Mouse (Mus musculus) midbrain, embryonic 14.5 days (tissue): ENCODE results near the gene Slc44a1. TPM values are rescaled to one million over a fixed set of nuclear protein-coding genes. Genes with fewer than 3 reads are reported as not detected.

ENCODE experiments used
- ATAC-seq: fragments of 200-750 bp; cut with Nextera tagmentation; 2 replicates; pipeline ENCODE4 v1.8.0; 2017; ENCODE audit warnings: moderate number of reproducible peaks, moderate library complexity; ENCODE audit not compliant: low FRiP score, low TSS enrichment
- DNase-seq: peaks from one replicate; pipeline ENCODE4 v3.0.0-alpha.2; 2015
- H3K27ac ChIP-seq: fragments of 300-500 bp; sonication (generic); replicated peaks from 2 replicates; pipeline ENCODE4 v1.5.1; 2014; ENCODE audit warnings: mild to moderate bottlenecking, low read depth, low read length, moderate library complexity
- H3K27me3 ChIP-seq: fragments of 300-500 bp; sonication (generic); 2 replicates; pipeline ENCODE4 v1.6.1; 2014; ENCODE audit warnings: low read length, control low read depth, mixed read lengths; ENCODE audit not compliant: control insufficient read depth, insufficient read depth
- H3K36me3 ChIP-seq: fragments of 300-500 bp; sonication (generic); 2 replicates; pipeline ENCODE4 v1.6.1; 2014; ENCODE audit warnings: low read length, control low read depth; ENCODE audit not compliant: control insufficient read depth, insufficient read depth
- H3K4me1 ChIP-seq: fragments of 300-500 bp; sonication (generic); 2 replicates; pipeline ENCODE4 v1.6.1; 2014; ENCODE audit warnings: mild to moderate bottlenecking, antibody characterized with exemption, low read length, control low read depth; ENCODE audit not compliant: control insufficient read depth, insufficient read depth
- H3K4me2 ChIP-seq: fragments of 300-500 bp; sonication (generic); 2 replicates; pipeline ENCODE4 v1.6.1; 2014; ENCODE audit warnings: mild to moderate bottlenecking, low read length, moderate library complexity
- H3K4me3 ChIP-seq: fragments of 300-500 bp; sonication (generic); replicated peaks from 2 replicates; pipeline ENCODE4 v1.5.1; 2014; ENCODE audit warnings: low read depth, low read length
- H3K9ac ChIP-seq: fragments of 300-500 bp; sonication (generic); replicated peaks from 2 replicates; pipeline ENCODE4 v1.6.1; 2014; ENCODE audit warnings: mild to moderate bottlenecking, low read length, moderate library complexity
- H3K9me3 ChIP-seq: fragments of 300-500 bp; sonication (generic); 2 replicates; pipeline ENCODE4 v1.6.1; 2016; ENCODE audit warnings: low read length, control low read depth, mixed read lengths; ENCODE audit not compliant: control insufficient read depth
- WGBS: fragments of 180-500 bp; shearing (Covaris S2); extraction: QIAGEN DNeasy Blood & Tissue Kit; methylation state at CpG from one replicate; pipeline ENCODE4 v1.1.7; 2014; 5-methylcytosine and 5-hydroxymethylcytosine counted together
- polyA plus RNA-seq: library from polyadenylated mRNA; unstranded; fragments of >200 nt; fragmentation: Nextera tagmentation; extraction: Ambion mirVana; gene quantifications from 2 replicates; pipeline ENCODE4 v1.2.1, GENCODE M21; 2014

The Slc44a1 gene
- polyA plus RNA-seq, 1 experiment from 2014 or later: 16.1 TPM

DNA sequence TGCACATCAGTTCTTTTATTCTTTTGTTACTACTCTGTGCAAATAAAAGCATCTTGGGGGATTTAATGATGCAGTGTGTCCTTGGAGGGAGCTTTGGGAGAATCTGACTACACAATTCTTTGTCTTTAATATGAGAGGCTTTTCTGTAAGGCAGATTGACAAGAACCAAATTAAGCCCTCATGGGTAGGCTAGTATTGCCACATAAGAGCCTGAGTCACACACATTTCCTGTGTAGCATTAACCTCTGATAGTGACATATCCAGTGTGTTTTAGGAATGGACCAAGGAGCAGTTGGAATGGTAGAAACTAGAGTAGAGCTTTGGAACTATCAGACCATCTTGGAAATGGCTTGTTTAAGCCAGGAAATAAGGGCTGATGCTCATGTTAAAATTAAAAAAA, 33.9 kb downstream of the Slc44a1 start:
- Histone ChIP-seq H3K4me2 (no peak overlapping the region), H3K9ac (no peak overlapping the region), H3K9me3 (no peaks in the 10 kb centered on the region), H3K27me3 (no peaks in the 10 kb centered on the region), H3K4me3 (no peak overlapping the region), H3K4me1 (peaks cover 8% of the 10 kb centered on the region), H3K27ac (no peak overlapping the region), H3K36me3 (no peaks in the 10 kb centered on the region)
- ATAC-seq (no peak), DNase-seq (no peak)

DNA sequence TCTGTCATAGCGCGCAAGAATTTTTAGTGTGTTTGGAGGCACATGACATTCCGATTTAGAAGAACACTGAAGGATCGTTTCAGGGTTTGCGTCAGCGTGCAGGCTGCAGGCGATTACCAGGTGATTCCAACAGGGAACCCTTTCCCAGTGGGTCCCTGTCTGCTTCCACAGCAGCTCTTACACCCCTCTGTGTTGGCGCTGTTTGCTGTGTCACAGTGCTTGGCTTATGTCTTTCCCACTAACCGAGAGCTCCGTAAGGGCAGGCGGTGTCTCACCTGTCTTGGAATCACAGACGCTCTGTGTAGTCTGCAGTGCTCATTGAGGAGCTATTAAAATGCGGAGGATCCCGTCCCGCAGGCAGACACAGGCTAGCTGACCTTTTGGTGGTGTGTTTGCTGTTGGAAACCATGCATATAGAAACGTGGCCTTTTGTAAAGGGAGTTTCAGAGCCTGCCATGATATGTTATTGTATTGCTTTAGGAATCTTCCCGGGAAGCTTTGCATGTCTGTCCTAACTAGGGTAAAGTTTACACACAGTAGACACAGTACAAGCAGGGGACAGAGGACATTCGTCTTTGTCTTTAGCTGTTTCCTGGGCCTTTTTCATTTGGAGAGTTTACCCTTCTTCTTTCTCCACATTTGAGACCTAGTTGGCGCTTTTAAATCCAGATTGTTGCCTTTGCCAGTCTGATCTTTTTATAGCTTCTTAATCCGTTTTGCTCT, 35.2 kb downstream of the Slc44a1 start:
- WGBS: 72% methylated on average over 20 of the region's 20 CpGs
- H3K9ac ChIP-seq: no peak overlapping the region

DNA sequence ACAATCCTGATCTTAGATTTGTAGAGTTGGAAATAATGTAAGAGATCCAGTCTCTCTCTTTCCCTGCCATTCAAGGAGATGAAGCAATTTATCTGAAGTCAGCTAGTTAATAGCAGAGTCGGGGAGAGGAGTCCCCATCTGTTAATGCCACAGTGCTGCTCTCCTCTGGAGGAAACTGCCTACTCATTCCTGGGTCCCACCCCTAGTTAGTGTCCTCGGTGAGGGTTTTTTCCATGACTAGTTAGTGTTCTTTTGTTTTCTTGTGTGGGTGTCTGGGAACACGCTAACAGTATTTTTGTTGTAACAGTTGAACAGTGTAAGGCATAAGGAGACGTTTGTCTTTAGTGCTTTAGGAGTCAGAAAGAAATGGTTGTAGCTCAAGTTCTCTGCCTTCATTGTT, 38.4 kb downstream of the Slc44a1 start:
- Histone ChIP-seq H3K27me3 (no peaks in the 10 kb centered on the region), H3K4me1 (peaks cover 8% of the 10 kb centered on the region), H3K9me3 (no peaks in the 10 kb centered on the region), H3K9ac (no peak overlapping the region), H3K36me3 (no peaks in the 10 kb centered on the region), H3K4me2 (no peak overlapping the region), H3K27ac (no peak overlapping the region), H3K4me3 (no peak overlapping the region)
- DNase-seq: no peak
- no peak for ATAC-seq
- 87% methylated on average over 4 of the region's 4 CpGs for WGBS

More for the DNA sequence above, 35.2 kb downstream of the Slc44a1 start:
- no peaks in the 10 kb centered on the region for H3K36me3 ChIP-seq
- no peak overlapping the region for H3K4me2 ChIP-seq
- ATAC-seq (no peak), DNase-seq (no peak)
- no peak overlapping the region for H3K4me3 ChIP-seq
- H3K4me1 ChIP-seq: peaks cover 8% of the 10 kb centered on the region
- H3K9me3 ChIP-seq: no peaks in the 10 kb centered on the region
- no peaks in the 10 kb centered on the region for H3K27me3 ChIP-seq
- 0 out of 2 replicates have a peak overlapping the region, but pooled peaks have one; percentile 27 for H3K27ac ChIP-seq

DNA sequence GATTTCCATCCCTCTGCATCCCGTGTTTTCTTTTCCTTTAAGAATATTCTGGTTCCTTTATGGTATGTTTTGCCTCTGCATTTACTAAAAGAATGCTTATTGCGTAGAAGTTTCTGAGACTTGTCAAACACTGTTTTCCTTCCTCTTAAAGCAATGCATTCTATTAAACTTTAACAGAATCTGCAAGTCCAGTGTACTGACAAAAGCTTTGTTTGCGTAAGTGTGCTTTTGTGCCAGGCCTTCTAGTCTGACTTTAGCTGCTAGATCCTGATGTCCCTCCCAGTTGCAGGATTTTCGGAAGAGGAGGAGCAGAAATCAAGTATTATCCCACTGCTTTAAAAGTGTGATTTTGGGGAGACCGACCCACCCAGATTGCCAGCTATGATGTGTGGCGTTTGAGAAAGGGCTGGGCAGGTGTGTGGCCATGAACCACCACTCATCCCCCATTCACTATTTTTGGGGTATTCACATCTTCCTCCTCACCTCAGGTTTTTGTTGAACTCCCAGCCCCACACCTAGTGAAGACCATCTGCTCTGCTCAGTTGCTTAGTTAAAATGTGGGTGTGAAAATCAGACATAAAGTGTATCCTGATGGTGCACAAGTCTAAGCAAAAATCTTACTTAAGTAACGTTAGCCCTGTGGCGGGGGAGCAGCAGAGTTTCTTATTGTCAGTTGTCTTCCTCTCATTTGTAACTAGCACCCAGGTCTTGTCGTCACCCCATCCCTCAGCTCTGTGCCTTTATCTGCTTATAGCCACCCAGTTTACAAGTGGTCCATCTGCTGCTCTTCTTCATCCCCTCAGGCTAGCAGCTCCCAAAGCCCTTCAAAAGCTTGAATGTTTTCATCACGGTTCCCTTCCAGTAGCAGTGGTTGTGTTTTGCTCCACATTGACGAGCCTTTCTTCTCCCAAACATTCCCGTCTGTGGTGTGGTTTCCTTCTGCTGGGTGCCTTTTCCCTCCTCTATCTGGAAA, 47.3 kb downstream of the Slc44a1 start:
- ATAC-seq (no peak), DNase-seq (no peak)

DNA sequence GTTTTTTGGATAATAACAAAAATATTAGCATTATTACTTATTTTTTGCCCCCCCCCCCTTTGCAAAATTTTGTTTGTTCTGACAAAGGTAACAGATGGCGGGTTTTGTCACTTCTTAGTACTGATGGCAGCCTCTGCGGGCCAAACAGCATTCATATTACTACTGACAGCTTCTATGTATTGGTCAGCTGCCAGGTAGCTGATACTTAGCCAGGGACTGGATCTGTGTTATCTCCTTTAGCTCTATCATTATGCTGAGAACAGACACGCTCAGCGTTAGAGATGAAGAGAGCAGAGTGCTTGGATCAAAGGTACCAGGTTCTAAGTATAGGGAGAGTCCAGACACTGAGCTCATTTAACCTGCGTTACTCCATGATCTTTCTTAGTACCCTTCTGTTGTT, 48.6 kb downstream of the Slc44a1 start:
- ATAC-seq (no peak), DNase-seq (no peak)
- Histone ChIP-seq H3K4me2 (no peak overlapping the region), H3K36me3 (no peaks in the 10 kb centered on the region), H3K4me3 (no peak overlapping the region), H3K4me1 (0 out of 2 replicates have a peak, but pooled peaks cover 4% of the 10 kb centered on the region), H3K9me3 (no peaks in the 10 kb centered on the region), H3K27ac (no peak overlapping the region), H3K9ac (no peak overlapping the region), H3K27me3 (no peaks in the 10 kb centered on the region)
- WGBS: 91% methylated on average over 5 of the region's 5 CpGs

More for the DNA sequence above, 47.3 kb downstream of the Slc44a1 start:
- Histone ChIP-seq H3K4me1 (0 out of 2 replicates have a peak, but pooled peaks cover 4% of the 10 kb centered on the region), H3K36me3 (no peaks in the 10 kb centered on the region), H3K9ac (no peak overlapping the region), H3K9me3 (no peaks in the 10 kb centered on the region), H3K27ac (no peak overlapping the region), H3K4me2 (no peak overlapping the region), H3K4me3 (no peak overlapping the region), H3K27me3 (no peaks in the 10 kb centered on the region)
- 80% methylated on average over 12 of the region's 12 CpGs for WGBS

DNA sequence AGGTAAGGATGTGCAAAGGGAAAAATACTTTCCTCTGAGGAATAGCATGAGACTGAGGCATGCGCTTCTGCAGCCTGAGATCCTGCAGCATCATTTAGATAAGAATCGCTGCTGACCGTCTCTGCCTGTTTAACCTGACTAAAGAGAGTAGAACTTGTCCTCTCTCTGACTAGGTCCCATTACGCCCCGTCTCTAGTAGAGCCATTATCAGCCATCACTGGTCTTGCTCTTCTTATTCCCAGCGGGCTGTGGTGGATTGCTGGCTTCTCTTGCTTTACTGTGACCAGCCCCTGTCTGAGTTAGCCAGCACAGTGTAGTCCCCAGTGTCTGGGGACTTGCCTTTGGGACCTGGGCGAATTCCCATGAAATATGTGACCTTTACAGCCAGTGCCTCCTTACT, 50.2 kb downstream of the Slc44a1 start:
- Histone ChIP-seq H3K4me2 (no peak overlapping the region), H3K9me3 (no peaks in the 10 kb centered on the region), H3K4me3 (no peak overlapping the region), H3K36me3 (no peaks in the 10 kb centered on the region), H3K4me1 (0 out of 2 replicates have a peak, but pooled peaks cover 11% of the 10 kb centered on the region), H3K27ac (no peak overlapping the region), H3K9ac (no peak overlapping the region), H3K27me3 (no peaks in the 10 kb centered on the region)
- ATAC-seq (no peak), DNase-seq (no peak)
- 94% methylated on average over 7 of the region's 7 CpGs for WGBS

DNA sequence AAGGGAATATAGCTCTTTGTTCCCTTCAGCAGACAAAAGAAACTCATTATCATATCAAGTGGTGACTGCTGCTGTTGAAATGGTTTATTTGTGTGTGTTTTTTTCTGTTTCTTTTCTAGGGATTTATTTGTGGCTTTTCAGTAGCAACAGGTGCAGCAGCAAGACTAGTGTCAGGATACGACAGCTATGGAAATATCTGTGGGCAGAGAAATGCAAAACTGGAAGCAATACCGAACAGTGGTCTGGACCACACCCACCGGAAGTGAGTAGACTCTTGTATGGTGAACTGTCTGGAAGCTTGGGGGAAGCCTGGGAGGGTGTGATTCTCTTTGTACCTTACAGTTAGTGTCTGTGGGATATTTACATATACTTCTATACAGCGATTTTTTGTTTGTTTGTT, 51.1 kb downstream of the Slc44a1 start:
- 39% methylated on average over 4 of the region's 4 CpGs for WGBS
- Histone ChIP-seq H3K27ac (no peak overlapping the region), H3K4me2 (no peak overlapping the region), H3K9ac (no peak overlapping the region), H3K36me3 (no peaks in the 10 kb centered on the region), H3K4me1 (0 out of 2 replicates have a peak, but pooled peaks cover 16% of the 10 kb centered on the region), H3K9me3 (no peaks in the 10 kb centered on the region), H3K4me3 (no peak overlapping the region), H3K27me3 (no peaks in the 10 kb centered on the region)
- ATAC-seq (no peak), DNase-seq (no peak)

DNA sequence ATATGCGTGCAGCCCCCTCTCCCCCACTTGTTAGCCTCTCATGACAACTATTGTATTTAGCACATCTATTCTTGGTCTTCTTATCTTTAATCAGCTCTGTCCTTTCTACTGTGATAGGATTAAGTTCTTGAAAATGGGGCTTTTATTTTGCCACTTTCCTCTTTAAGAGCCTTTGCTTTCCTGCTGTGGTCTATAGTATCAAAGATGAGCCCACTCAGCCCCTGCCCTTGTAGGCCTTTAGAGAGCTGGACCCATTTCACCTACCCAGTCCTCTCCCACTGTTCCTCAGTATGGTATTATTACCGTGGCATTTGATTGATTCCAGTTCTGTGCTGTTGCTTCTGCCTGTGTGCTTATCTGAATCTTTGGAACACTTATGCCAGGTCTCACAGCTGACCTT, 55.4 kb downstream of the Slc44a1 start:
- ATAC-seq (no peak; the same call in 1 of the 2 replicates), DNase-seq (no peak)
- no peaks in the 10 kb centered on the region for H3K9me3 ChIP-seq

More for the DNA sequence above, 55.4 kb downstream of the Slc44a1 start:
- Histone ChIP-seq H3K4me3 (no peak overlapping the region), H3K4me2 (no peak overlapping the region), H3K27me3 (no peaks in the 10 kb centered on the region), H3K36me3 (no peaks in the 10 kb centered on the region), H3K4me1 (0 out of 2 replicates have a peak, but pooled peaks cover 16% of the 10 kb centered on the region), H3K27ac (no peak overlapping the region), H3K9ac (no peak overlapping the region)
- WGBS: 22% methylated on average over 2 of the region's 2 CpGs
